Mouse (Mus musculus) heart, adult 2 months (tissue): ENCODE results near the gene Inpp5b. TPM values are rescaled to one million over a fixed set of nuclear protein-coding genes. Genes with fewer than 3 reads are reported as not detected.

Experiments
- DNase-seq, 2 experiments: peaks; one replicate each; pipeline ENCODE4 v3.0.0; 2021
- H3K27ac ChIP-seq: fragments of 200-600 bp; 2 replicates; pipeline ENCODE4 v1.8.1; 2022
- H3K27me3 ChIP-seq: fragments of 200-500 bp; 2 replicates; pipeline ENCODE4 v1.6.1; 2012; ENCODE audit warnings: mild to moderate bottlenecking, low read length, inconsistent platforms, mixed read lengths; ENCODE audit not compliant: control insufficient read depth, insufficient read depth
- H3K36me3 ChIP-seq: fragments of 200-500 bp; 2 replicates; pipeline ENCODE4 v1.6.1; 2012; ENCODE audit warnings: low read length, inconsistent platforms; ENCODE audit not compliant: control insufficient read depth, insufficient read depth
- H3K4me1 ChIP-seq: fragments of 200-500 bp; 2 replicates; pipeline ENCODE4 v1.6.1; 2011; ENCODE audit warnings: low read length; ENCODE audit not compliant: control insufficient read depth, insufficient read depth
- H3K4me3 ChIP-seq: fragments of 200-600 bp; 2 replicates; pipeline ENCODE4 v1.8.1; 2022
- H3K79me2 ChIP-seq: fragments of 200-500 bp; replicated peaks from 2 replicates; pipeline ENCODE4 v1.6.1; 2012; ENCODE audit warnings: mild to moderate bottlenecking, inconsistent platforms, low read length, moderate library complexity, mixed read lengths; ENCODE audit not compliant: control insufficient read depth, insufficient read depth
- H3K9ac ChIP-seq: fragments of 200-500 bp; 2 replicates; pipeline ENCODE4 v1.6.1; 2012; ENCODE audit warnings: low read depth, mild to moderate bottlenecking, control low read depth, inconsistent platforms, low read length, mixed read lengths
- CTCF ChIP-seq: fragments of 200-600 bp; IDR thresholded peaks from 2 replicates; pipeline ENCODE4 v1.8.1; 2022; ENCODE audit warnings: antibody characterized with exemption, mild to moderate bottlenecking, moderate library complexity
- EP300 ChIP-seq: fragments of 200-500 bp; IDR thresholded peaks from 2 replicates; pipeline ENCODE4 v1.6.1; 2011; ENCODE audit warnings: low read depth, low read length, control low read depth; ENCODE audit not compliant: insufficient read depth
- POLR2A ChIP-seq: fragments of 200-500 bp; IDR thresholded peaks from 2 replicates; pipeline ENCODE4 v1.6.1; 2011; ENCODE audit warnings: mild to moderate bottlenecking, low read depth, low read length, control low read depth; ENCODE audit not compliant: insufficient read depth
- WGBS: fragments of 180-500 bp; shearing (Covaris S2); methylation state at CpG from one replicate; pipeline ENCODE4 v1.1.7; 2018; 5-methylcytosine and 5-hydroxymethylcytosine counted together
- intact Hi-C: fragments of 180-260 bp; cut with DNase I; formaldehyde crosslinking; loops from one replicate; pipeline ENCODE4 v1.15.1; 2025
- polyA plus RNA-seq: library from polyadenylated mRNA; depleted of rRNA; stranded (reverse); fragments of >200 nt; gene quantifications from 2 replicates; pipeline ENCODE4 v1.2.3, GENCODE M21; 2012
- total RNA-seq, 2 experiments: library from RNA; stranded (reverse); gene quantifications; 2 replicates each; pipeline ENCODE4 v1.2.3; 2021

Inpp5b gene
- total and polyA plus RNA-seq, 3 experiments, result 8.0 to 17.8 (median 8.2) TPM

DNA sequence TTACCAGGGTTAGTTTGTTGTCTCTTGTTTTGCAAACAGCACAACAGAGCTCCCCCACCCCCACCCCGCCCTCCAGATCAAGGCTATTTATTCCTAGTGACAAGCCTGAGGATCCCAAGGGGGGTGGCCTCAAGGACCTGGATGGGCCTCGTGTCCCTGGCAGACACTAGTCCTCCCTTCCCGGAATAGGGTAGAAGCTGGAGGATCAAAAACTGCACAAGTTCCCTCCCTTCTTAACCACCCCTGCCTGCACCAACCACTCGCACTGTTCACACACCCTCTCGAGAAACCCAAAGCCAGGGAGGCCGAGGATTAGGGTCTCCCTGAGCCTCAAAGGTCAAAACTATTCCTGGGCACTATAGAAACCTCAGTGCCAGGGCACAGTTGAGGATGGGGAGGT is 41.9 kb upstream of the Inpp5b start:
- TF ChIP-seq EP300 (no peak), POLR2A (no peak), CTCF (no peak)
- intact Hi-C loops, result no loop called here
- WGBS, result 43% methylated on average over 6 of the region's 6 CpGs
- H3K36me3 ChIP-seq, result no peaks in the 10 kb centered on the region
- peak overlapping the region; percentile 74 for H3K27ac ChIP-seq
- no peak overlapping the region for H3K4me3 ChIP-seq
- no peak for DNase-seq
- no peaks in the 10 kb centered on the region for H3K27me3 ChIP-seq
- no peaks in the 10 kb centered on the region for H3K79me2 ChIP-seq
- H3K4me1 ChIP-seq, result peaks cover 14% of the 10 kb centered on the region
- H3K9ac ChIP-seq, result no peak overlapping the region; the same call in 1 of the 2 replicates

DNA sequence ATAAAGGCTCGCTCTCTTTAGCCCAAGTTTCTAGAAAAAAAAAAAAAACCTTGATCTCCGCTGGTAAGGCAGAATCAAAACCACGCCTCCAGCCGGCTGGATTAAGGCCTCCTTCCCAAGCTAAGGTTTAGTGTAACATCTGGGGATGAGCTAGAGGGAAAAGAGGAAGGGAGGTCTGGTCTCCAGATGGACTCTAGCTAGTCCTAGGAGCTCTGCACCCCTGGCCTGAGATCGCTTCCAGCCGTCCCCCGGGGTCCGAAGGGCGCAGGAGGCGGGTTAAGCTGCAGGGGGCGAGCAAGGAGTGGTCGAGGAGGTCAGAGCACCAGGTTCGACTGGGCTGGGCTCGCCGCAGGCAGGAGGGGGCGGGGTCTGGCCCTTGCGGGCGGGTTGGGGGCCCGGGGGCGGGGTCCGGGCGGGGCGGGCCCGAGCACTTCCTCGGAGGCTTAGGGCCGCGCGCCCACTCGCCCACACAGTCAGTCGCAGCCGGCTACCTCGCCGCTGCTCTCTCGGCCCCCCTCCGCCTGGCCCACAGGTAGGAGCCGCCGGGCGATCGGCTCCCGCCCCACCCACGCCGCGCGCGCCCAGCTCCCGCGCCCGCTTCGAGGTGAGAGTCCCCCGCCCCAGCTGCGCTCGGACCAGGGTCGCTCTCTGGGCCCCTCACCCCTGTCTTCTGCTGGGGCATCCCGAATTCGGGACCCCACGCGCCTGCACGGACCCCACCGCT is 41.2 kb upstream of the Inpp5b start, which contains the start of gene Fhl3:
Fhl3 (plus strand) TSS at position 454 of the 724 bp plus-strand sequence.
- H3K4me3 ChIP-seq, result peak within 1 kb of the TSS; percentile 78

DNA sequence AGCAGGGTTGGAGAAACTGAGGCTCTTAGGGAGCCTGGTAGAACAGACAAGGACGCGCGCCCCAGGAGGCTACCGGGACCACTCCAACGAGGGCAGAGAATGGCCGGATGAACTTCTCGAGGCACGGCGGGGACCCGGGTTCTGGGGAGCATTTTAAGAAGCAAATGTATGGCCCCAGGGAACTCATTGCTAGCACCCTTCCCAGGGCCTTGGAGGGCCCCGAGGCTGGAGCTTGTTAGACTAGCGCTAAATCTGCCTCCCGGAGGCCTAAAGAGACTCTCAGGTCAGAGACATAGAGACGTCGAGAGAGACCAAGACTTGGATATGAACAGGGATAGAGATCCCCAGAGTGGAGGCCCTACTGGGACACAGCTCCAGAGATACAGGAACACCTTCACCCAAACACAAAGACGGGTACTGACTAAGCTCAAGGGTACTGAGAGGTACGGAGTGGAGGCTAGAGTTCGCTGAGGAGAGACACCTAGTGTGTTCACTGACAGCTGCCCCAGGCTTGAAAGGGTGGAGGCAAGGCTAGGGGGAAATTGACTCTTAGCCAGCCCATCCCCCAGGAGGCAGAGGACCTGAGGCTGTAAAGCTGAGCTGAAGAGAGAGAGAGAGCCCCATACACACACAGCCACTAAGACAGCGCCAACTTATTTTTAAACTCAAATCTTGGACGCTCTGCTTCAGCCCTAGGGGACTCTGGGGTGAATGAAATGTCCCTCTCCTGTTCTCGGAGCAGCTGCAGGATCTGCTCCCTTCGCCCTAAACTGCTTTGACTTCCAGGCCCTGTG is 40.4 kb upstream of the Inpp5b start:
- no peak for TF ChIP-seq CTCF
- TF ChIP-seq EP300, result no peak
- TF ChIP-seq POLR2A, result peak; percentile 26; the same call in 1 of the 2 replicates
- WGBS, result 3% methylated on average over 22 of the region's 22 CpGs
- Histone ChIP-seq H3K79me2 (no peaks in the 10 kb centered on the region), H3K9ac (peak overlapping the region; percentile 97), H3K27ac (peak overlapping the region; percentile 74), H3K27me3 (no peaks in the 10 kb centered on the region), H3K4me1 (peaks cover 21% of the 10 kb centered on the region), H3K36me3 (no peaks in the 10 kb centered on the region), H3K4me3 (peak overlapping the region; percentile 78)
- intact Hi-C loops, result no loop called here
- DNase-seq, result peak; percentile 67 to 68

More for the DNA sequence above, 41.2 kb upstream of the Inpp5b start, which contains the start of gene Fhl3:
- Histone ChIP-seq H3K79me2 (no peaks in the 10 kb centered on the region), H3K4me1 (peaks cover 17% of the 10 kb centered on the region), H3K9ac (peak within 1 kb of the TSS; percentile 97), H3K36me3 (no peaks in the 10 kb centered on the region), H3K27me3 (no peaks in the 10 kb centered on the region), H3K27ac (peak within 1 kb of the TSS; percentile 74)
- no peak for TF ChIP-seq EP300
- TF ChIP-seq CTCF, result 0 out of 2 replicates have a peak, but pooled peaks have one; percentile 14
- peak; percentile 41; the same call in 1 of the 2 replicates for TF ChIP-seq POLR2A
- intact Hi-C loops, result no loop called here
- WGBS, result 2% methylated on average over 35 of the region's 59 CpGs
- peak; percentile 76 to 79 for DNase-seq

- intact Hi-C loops, result no loop called here
- H3K27me3 ChIP-seq, result no peaks in the 10 kb centered on the region
- H3K36me3 ChIP-seq, result no peaks in the 10 kb centered on the region
- TF ChIP-seq CTCF (no peak), POLR2A (no peak), EP300 (no peak)
- no peak overlapping the region for H3K4me3 ChIP-seq
- peak; percentile 33 to 44 for DNase-seq
- H3K79me2 ChIP-seq, result no peaks in the 10 kb centered on the region
- peak overlapping the region; percentile 74 for H3K27ac ChIP-seq
- H3K9ac ChIP-seq, result no peak overlapping the region
- peaks cover 21% of the 10 kb centered on the region for H3K4me1 ChIP-seq
- 27% methylated on average over 4 of the region's 5 CpGs for WGBS
Measured at GRCm38 (mm10) chr4:124701916-124702315, 39.7 kb upstream of the Inpp5b start.

- H3K4me3 ChIP-seq, result no peak overlapping the region
- DNase-seq, result peak; percentile 58 to 65
- H3K27ac ChIP-seq, result peak overlapping the region; percentile 52
- H3K27me3 ChIP-seq, result no peaks in the 10 kb centered on the region
- H3K36me3 ChIP-seq, result no peaks in the 10 kb centered on the region
- intact Hi-C loops, result no loop called here
- peak; percentile 45; the same call in 1 of the 2 replicates for TF ChIP-seq EP300
- no peak for TF ChIP-seq CTCF
- 0 out of 2 replicates have a peak overlapping the region, but pooled peaks have one; percentile 2 for H3K9ac ChIP-seq
- H3K4me1 ChIP-seq, result peaks cover 23% of the 10 kb centered on the region
- WGBS, result 5% methylated on average over 2 of the region's 2 CpGs
- H3K79me2 ChIP-seq, result no peaks in the 10 kb centered on the region
Measured at GRCm38 (mm10) chr4:124703406-124703805, 38.2 kb upstream of the Inpp5b start.
